ENCODE assay signal across 15 mouse cellular contexts in genomic region chr3:84405523-84405922, GRCm38 (mm10).
"Had no signal": no experiment of that assay in that cellular context is flagged by ENCODE, and none has a peak within 500 bp of the region (broad histone marks: within the 10 kb centered on the region; RNA-seq: fewer than 3 reads in every experiment).

No protein-coding gene starts in this region.

- H3K4me3 ChIP-seq: midbrain, embryonic 10.5 days; midbrain, embryonic 12.5 days; myocyte; neural tube, embryonic 13.5 days; neural tube, embryonic 15.5 days had no signal

- H3K27ac ChIP-seq: midbrain, embryonic 10.5 days; midbrain, embryonic 12.5 days; neural tube, embryonic 13.5 days; neural tube, embryonic 15.5 days had no signal

- H3K9me3 ChIP-seq: midbrain, embryonic 10.5 days; midbrain, embryonic 12.5 days; neural tube, embryonic 13.5 days; neural tube, embryonic 15.5 days had no signal

- H3K4me2 ChIP-seq: lung, embryonic 14.5 days; midbrain, embryonic 12.5 days; neural tube, embryonic 13.5 days; neural tube, embryonic 15.5 days had no signal

- H3K27me3 ChIP-seq: neural tube, embryonic 15.5 days had no signal

- H3K36me3 ChIP-seq: midbrain, embryonic 10.5 days; midbrain, embryonic 12.5 days; neural tube, embryonic 13.5 days; neural tube, embryonic 15.5 days had no signal

- DNase-seq: lung, adult 18-20 months; lung, embryonic 14.5 days; lung, postnatal 10 days; lung, postnatal 4 days; midbrain, embryonic 14.5 days; right cerebral cortex, postnatal 14 days; thymus, adult 18-20 months; thymus, postnatal 14 days; thymus, postnatal 4 days had no signal

- ATAC-seq: midbrain, embryonic 16.5 days had no signal

- H3K9ac ChIP-seq: lung, embryonic 14.5 days; midbrain, embryonic 12.5 days; neural tube, embryonic 13.5 days; neural tube, embryonic 15.5 days had no signal
